ENCODE assay signal across 23 mouse cellular contexts in the genomic region with DNA sequence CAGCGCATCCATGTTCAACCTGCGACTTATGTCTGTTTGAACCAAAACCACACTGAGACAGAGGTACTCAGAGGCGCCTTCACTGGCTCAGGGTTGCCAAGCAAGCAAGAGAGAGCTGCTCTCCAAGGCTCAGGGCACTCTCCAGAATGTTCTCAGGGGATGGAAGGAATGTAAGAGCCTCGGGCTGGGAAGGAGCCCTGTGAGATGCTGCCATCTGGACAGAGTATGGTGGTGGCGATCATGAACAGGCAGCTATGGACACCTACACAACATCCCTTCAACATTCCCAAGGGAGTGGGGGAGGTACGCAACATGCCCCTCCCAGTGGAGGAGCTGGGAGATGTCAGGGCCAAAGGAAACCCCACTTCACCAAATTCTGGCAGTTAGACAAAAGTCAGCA.
"Had no signal": no experiment of that assay in that cellular context is flagged by ENCODE, and none has a peak within 500 bp of the region (broad histone marks: within the 10 kb centered on the region; RNA-seq: fewer than 3 reads in every experiment).

No protein-coding gene starts in this region.

- ATAC-seq: forebrain, postnatal 0 days; hindbrain, postnatal 0 days; intestine, embryonic 16.5 days; liver, embryonic 12.5 days had no signal

- DNase-seq: forebrain, postnatal 0 days; gastrocnemius, postnatal 14 days; gastrocnemius, postnatal 36 days; heart, postnatal 36 days; kidney, adult 11 months; kidney, adult 2 months; kidney, adult 9 months; kidney, postnatal 14 days; kidney, postnatal 36 days; layer of hippocampus, adult 9-11 months; layer of hippocampus, postnatal 36 days; left cerebral cortex, postnatal 4 days had no signal

- H3K27ac ChIP-seq: heart, embryonic 13.5 days; heart, embryonic 15.5 days; hindbrain, embryonic 13.5 days; hindbrain, embryonic 15.5 days; hindbrain, postnatal 0 days; kidney, embryonic 15.5 days; kidney, postnatal 0 days; limb, embryonic 13.5 days; limb, embryonic 15.5 days; liver, embryonic 12.5 days had no signal

- H3K4me3 ChIP-seq: heart, embryonic 13.5 days; heart, embryonic 15.5 days; hindbrain, embryonic 13.5 days; hindbrain, embryonic 15.5 days; kidney, embryonic 15.5 days; limb, embryonic 13.5 days; limb, embryonic 15.5 days; liver, embryonic 12.5 days had no signal
